Mouse (Mus musculus) megakaryocyte-erythroid progenitor cell, adult 5 weeks (primary cell): ENCODE measurements around the gene Vmn2r53. TPM values are rescaled to one million over a fixed set of nuclear protein-coding genes. Genes with fewer than 3 reads are reported as not detected.

Experiments used
- polyA plus RNA-seq: library from polyadenylated mRNA; stranded (reverse); fragments of >175 nt; gene quantifications from 2 replicates; pipeline ENCODE4 v1.2.3, GENCODE M21; 2012

Vmn2r53 gene
- polyA plus RNA-seq = under 0.01 and 0.01 TPM in 2 replicates

GRCm38 (mm10) chr7:12608688-12609087 is at the start of gene Vmn2r53:
TSS of gene Vmn2r53 (minus strand) at chr7:12608788.

GRCm38 (mm10) chr7:12640219-12640618 is 31.6 kb upstream of the Vmn2r53 start, which contains the start of gene Vmn2r54:
TSS of gene Vmn2r54 (minus strand) at chr7:12640319.

Other genes with a start within 250 kb of the Vmn2r53 start
- 0.10 TPM in 1 of 2 replicates, not detected in the other for gene Vmn1r84, start 239.5 kb downstream of the Vmn2r53 start, polyA plus RNA-seq
- gene Zfp551, start 186.0 kb downstream of the Vmn2r53 start, polyA plus RNA-seq = 0.14 and 0.17 TPM in 2 replicates
- gene Zfp606, start 130.5 kb downstream of the Vmn2r53 start, polyA plus RNA-seq = 1.9 and 2.1 TPM in 2 replicates
- not detected in 2 replicates for gene 2900092C05Rik, start 96.3 kb downstream of the Vmn2r53 start, polyA plus RNA-seq
- gene Vmn2r54, start 31.5 kb upstream of the Vmn2r53 start, polyA plus RNA-seq = not detected in 2 replicates
- gene Vmn2r55, start 76.2 kb upstream of the Vmn2r53 start, polyA plus RNA-seq = 0.03 TPM in 1 of 2 replicates, not detected in the other
- 0.01 TPM in 1 of 2 replicates, not detected in the other for gene Vmn2r56, start 126.2 kb upstream of the Vmn2r53 start, polyA plus RNA-seq
- 2.8 and 5.4 TPM in 2 replicates for gene Zscan18, start 194.8 kb upstream of the Vmn2r53 start, polyA plus RNA-seq
- gene Zfp329, start 210.1 kb upstream of the Vmn2r53 start, polyA plus RNA-seq = 0.15 and 0.24 TPM in 2 replicates
- 1.4 and 2.0 TPM in 2 replicates for gene Zfp110, start 226.0 kb upstream of the Vmn2r53 start, polyA plus RNA-seq